Mouse (Mus musculus): Measurements from ENCODE around the gene Padi2.

The Padi2 gene

DNA sequence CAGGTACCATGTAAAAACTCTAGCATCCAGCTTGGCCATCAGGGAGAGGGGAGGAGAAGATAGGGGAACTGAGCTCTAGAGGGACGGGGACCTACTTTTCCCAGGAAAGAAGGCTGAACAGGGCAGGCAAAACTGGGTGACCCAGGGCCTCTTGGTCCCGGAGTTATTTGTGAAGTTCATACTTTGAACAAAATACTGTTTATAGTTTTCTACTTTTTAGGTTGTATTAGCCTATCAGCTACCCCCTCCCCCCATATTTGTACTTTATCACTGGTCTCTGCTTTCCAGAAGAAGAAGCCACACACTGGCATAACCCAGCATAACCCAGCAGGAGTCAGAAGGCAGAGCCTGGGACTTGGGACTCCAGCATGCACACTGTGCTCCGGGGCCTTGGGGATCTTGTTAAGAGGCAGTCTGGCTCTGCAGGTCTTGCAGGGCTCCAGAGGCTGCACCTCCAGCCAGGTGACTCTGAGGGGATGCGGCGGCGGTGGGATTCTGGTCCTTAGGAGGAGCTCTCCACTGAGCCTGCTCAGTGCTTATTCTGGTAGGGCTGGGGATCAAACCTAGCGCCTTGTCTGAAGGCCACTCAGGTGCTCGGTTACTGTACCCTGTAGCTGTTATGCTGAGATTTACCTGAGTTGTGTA is 25.0 kb upstream of the Padi2 start:
- no peak for DNase-seq (ENCODE audit: low read depth, low spot score)

DNA sequence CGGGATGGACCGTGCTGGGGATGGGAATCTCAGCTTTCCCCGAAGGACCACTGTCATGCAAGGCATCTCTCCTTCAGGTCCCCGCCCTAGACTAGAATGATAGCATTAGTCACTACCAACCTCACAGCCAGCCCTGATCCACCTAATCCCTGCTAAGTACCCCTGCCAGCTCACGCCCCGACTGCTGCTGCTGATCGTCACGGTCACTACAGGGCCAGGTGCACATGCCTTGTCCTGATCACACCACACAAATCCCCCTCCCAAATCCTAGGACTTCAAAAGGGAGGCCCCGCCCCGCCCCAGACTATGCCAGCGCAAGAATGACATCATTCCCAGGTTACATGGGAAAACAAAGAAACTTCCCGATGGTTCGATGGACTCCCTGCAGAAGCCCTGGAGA is 24.4 kb upstream of the Padi2 start:
- DNase-seq (ENCODE audit: low read depth, low spot score): peak; percentile 57

DNA sequence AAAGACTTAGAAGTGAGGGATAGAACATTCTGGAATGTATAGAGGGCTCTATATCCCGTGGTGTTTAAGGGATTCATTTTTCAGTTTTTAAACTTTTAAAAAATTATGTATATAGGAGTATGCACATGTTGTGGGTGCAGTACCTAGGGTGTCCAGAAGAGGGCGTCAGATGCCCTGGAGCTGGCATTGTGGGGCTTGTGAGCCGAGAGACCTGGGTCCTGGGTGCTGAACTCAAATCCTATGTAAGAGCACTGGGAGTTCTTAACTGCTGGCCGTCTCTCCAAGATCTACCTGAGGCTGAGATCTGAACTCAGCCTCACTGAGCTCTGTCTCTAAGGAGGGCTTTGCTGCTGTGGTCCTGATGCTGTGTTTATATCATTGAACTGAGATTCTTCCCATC is 23.8 kb upstream of the Padi2 start:
- DNase-seq (ENCODE audit: low read depth, low spot score): no peak

DNA sequence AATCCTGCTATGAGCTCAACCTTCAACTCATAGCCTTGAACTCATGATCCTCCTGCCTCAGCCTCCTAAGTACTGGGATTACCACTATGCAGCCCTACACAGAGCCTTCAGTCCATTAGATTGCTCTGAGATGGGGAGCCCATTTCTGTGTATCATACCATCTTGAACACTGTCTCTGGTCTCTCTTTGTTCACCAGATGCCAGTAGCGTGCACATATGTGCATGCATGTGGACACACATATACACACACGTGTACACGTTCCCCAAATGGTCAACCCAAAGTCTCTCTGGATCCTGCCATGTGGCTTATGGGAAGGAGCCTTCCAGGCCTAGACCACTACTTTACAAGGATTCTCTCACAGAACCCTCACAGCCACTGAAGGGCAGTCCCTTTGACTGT is 23.2 kb upstream of the Padi2 start:
- DNase-seq (ENCODE audit: low read depth, low spot score): no peak

DNA sequence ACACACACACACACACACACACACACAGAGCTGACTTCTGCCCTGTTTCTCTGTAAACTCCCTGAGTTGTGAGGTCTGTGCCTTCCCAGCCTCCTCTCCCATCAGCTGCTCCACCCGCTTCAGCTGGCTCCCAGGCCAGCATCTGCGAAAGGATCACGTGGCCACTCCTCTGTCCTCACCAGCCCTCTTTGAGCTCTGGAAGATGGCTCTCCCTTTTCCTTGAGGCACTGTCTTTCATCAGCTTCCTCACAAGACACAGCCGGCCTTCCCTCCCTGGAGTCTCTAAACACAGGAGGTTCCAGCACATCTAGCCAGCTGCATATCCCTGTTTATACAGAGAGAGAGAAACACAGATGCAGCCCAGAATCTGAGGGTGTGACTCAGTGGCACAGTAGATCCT is 22.3 kb upstream of the Padi2 start:
- no peak for DNase-seq (ENCODE audit: low read depth, low spot score)

DNA sequence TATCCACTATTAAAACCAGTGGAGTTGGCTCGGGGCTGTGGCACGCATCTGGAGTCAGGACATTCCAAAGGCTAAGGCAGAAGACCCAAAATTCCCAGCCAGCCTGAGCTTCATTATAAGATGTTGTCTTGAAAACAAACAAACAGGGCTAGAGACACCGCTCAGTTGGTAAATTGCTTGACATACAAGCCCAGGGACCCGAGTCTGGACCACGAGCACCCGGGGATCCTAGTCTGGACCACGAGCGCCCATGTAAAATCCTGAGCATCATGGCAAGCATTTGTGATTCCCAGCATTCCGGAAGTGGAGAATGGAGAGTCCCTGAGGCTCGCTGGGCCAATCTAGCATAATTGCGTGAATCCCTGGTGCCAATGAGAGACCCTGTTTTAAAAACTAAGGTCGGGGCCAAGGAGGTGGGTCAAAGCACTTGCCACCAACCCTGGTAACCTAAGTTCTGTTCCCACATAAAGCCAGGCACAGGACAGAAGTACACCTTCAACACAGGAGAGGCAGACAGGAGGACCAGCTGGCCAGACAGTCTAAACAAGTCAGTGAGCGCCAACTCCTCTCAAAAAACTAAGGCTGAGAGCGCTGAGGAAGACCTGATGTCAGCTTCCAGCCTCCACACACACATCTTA is 14.5 kb upstream of the Padi2 start:
- DNase-seq (ENCODE audit: low read depth, low spot score): no peak

DNA sequence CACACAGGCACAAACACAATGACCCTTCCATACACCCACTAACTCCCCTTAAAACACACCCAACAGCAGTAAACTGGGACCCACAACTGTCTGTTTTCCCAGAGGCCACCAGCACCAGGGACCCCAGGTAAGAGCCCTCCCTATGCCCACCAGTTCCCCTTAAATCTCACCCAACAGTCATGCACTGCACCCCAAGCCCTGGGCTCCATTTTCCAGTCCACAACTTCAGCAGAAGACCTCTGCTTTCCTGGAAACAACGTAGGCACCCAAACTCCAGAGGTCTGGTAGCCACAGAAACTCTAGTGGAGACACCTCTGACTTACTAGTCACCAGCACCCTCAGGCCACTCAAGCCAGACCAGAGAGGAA is 14.0 kb upstream of the Padi2 start:
- no peak for DNase-seq (ENCODE audit: low read depth, low spot score)

DNA sequence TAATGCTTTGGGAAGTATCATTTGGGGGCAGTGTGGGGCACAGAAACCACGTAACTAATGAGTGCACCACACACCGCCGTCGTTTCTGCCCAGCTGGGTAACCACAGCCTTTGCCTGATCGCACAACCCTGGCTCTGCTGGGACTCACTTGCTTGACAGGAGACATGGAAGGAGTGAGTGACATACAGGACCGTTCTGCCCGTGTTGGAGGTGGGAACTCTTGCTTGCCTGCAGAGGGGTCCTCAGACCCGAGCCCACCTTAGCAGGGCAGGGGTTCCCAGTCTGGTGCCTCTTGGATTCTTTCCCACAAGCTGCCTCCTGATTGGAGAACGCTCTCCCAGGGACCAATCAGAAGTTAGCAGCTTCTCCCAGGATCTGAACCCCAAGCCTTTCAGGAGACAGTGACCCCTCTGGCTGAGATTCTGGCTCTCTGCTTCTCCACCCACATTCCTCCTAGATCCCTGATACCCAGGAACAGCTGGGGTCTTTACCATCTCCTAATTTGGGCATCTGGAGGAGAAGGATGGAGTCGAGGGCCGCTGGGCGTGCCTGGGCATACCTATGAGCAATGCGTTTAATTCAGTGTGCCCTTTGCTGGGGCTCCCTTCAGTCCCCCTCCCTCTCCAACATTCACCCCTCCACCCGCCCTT is 1.2 kb upstream of the Padi2 start:
- DNase-seq (ENCODE audit: low read depth, low spot score): no peak

DNA sequence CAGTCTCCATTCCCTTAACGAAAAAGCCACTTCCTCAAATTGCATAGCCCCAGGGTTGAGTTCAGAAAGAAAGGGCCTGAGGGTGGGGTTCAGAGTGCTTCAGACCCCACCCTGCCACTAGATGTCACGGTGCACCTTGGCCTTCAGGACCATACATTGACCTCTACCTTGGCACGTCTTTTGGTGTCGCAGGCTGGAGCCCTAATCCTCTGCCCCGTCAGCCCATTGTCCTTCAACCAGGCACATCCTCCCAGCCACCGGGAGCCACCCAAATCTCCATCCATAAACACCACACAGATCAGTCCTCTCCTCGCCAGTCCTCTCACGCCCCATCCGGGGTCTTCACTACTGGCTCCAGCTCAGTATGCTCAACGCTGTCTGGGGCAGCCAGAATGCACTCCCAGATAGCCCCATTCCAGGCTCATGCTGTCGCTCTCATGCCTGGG is 695 bp upstream of the Padi2 start:
- DNase-seq (ENCODE audit: low read depth, low spot score): no peak

DNA sequence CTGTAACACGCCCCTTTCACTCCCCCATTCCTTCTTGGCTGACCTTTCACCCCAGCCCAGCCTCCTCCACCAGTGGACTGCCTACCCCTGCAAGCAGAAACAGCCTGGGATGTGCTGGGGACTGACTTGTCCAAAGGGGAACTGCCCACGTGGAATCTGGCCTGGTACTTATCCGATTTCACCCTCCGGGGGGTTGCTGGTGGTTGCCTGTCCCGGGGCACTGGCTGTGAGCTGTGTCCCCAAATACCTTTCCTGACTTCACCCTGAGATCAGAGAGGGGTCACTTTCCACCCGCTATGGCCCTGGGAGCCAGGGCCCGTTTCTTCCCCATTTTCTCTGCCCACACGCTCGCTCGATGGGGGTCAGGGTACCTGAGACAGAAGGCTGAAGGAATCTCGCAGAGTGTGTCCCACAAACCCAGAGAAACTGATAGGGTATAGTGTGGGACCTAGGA is 710 bp downstream of the Padi2 start:
- DNase-seq (ENCODE audit: low read depth, low spot score): no peak

DNA sequence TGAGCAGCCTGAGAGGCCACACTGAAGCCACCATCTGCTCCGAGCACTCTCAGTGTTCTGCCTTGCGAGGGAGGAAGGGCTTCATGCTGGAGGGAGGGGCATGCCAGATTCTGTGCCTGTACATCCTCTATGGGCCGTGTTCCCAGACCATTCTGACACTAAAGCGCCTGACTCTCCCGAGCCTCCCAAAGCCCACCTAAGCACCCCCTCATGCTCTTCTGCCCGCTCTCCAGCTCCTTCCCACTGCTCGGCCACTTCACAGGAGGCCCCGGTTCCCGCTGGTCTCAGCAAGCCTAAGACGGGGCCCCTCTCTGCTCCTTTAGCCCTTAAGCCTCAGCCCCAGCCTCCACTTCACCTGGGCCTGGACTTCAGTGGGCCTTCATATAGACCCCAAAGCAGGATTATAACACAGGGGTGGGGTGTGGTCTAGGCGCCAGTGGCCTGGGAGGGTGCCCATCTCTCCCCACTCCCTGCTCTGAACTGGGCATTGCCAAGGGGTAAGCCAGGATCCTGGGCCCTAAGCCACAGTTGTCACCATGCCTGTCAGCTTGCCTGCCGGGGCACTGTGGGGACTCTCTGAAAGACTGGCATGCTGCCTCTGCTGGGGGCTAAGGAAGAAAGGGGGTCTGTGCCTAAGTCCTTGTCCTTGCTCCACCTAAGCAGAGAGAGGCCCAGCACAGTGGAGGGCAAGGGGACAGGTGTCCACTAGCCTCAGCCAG is 1.3 kb downstream of the Padi2 start:
- no peak for DNase-seq (ENCODE audit: low read depth, low spot score)

DNA sequence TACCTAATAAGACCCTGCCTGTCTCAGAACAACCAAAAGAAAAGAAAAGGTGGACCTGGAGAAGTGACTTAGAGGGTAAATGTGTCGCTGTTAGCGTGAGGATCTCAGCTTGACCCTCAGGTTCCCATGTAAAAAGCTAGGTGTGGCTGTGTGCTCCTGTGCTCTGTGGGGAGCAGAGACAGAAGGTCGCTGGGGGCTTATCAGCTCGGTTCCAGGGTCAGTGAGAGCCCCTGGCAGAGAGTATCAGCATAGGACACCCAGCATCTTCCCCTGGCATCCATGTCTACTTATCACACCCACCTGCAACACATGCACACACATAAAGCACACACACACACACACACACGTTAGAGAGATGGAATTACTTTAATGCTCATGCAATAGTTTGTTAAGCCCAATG is 2.5 kb downstream of the Padi2 start:
- no peak for DNase-seq (ENCODE audit: low read depth, low spot score)

DNA sequence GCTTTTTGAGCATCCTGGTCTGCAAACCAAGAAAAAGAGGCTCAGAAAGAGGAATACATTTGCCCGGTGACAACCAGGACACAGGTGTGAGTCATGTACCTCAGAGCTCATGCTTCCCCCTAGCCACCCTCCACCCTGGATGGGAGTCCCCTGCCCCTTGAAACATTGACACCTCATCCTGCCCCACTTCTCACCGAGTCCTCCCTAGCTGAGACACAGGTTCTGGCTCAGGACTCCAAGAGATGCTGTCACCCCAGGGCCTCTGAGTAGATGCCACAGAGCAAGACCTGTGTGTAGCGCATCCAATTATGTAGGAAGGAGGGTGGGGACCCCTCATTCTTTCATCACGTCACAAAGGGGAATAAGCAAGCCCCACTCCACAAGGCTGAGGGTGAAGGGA is 3.4 kb downstream of the Padi2 start:
- DNase-seq (ENCODE audit: low read depth, low spot score): no peak

DNA sequence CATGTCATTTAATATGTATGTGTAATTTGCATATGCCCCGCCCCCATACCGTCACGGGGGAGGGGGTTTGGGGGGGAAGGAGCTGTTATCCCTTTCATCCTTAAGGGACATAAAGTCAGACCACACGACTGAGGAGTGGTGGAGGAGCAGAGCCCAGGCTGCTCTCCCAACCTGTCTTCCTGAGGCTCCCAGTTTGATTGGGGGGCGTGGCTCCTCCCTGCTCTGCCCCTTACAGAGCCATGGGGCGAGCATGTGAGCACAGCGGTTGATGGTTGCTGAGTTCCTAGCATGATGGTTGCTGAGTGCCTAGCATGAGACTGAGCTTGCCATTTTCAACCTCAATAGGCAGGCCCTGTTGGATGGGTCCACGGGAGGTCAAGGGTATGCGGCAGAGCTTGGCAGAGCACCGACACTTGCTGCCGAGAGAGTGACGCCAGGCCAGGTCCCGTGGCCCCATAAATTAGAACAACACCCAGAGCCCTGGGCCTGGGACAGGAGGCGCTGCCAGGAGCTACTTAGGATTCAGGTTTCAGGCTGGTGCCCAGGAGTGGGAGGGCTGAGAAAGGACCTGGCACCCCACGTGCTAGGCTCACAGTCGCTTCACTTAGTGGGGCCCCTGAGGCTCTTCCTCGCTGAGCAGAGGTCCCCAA is 4.6 kb downstream of the Padi2 start:
- no peak for DNase-seq (ENCODE audit: low read depth, low spot score)

DNA sequence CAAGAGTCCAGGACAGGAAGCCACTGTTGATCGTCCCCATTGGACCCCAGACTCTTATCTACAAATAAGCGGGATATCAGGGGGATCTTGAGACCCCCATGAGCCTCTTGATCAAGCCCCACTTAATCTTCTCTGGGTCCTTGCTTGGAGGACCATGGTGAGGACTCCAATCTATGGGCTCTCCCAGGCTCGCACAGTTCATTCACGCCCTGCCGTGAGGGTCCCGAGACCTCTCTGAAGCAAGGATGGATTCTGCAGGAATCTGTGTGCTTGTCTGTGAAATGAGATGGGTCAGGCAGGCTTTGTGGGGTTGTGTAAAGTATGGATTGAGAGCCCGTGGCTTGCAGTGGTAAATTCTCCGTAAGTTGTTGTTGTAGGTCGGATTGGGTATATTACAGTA is 5.3 kb downstream of the Padi2 start:
- no peak for DNase-seq (ENCODE audit: low read depth, low spot score)

DNA sequence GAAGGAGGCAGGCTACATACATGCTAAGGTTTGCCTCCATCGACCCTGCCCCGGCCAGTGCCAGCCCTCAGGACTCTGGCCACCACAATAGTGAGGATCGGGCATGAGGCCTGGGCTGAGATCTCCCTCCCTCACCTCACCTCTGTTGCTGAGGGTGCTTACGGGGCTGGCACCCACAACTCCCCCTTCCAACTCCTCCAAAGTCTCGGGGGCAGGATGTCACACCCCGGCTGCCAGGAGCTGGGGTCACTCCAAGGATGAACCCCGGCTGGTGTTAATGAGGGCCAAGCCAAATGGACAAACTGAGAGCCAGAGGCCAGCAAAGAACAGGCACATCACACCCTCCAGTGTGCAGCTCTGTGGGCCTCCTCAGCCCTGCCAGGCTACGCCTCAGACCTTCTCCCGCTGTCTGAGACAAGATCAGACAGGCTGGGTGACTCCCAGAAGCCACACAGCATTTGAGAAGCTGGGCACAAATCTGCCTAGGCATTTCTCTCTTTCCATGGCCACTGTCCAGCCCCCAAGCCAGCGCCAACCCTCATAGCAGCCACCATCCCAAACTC is 6.2 kb downstream of the Padi2 start:
- no peak for DNase-seq (ENCODE audit: low read depth, low spot score)

DNA sequence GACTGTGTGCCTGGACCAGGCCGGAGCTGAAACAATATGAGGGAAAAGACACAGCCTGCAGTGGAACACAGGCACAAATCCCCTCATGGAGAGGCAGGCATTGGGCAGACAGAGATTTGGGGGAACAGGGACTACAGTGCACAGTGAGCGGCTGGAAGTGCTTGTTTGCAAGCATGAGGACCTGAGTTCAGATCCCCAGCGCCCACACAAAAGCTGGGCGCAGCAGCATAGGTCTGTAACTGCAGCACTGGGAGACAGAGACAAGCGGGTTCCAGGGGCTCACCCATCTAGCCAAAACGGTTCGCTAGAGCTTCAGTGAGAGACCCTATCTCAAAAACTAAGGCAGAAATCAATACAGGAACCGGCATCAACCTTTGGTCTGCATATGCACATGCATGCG is 7.4 kb downstream of the Padi2 start:
- DNase-seq (ENCODE audit: low read depth, low spot score): no peak

DNA sequence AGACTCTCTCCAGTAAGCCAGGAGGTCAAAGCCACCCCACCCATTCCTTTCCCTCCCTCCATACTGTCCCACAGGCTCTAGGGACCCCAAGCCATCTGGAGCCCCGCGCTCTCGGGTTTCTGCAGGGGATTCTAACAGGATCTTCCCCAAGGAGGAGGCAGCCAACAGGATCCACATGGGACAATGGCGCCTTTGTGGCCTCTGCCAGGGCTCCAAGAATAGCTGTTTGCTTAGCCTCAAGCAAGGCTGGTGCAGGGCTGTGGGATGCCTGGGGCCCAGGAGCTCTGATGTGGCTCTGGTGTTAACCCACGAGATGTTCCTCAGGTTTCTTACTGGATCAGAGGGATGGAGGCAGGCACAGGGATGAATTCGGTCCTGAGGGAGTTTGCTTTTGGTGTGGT is 8.6 kb downstream of the Padi2 start:
- no peak for DNase-seq (ENCODE audit: low read depth, low spot score)

DNA sequence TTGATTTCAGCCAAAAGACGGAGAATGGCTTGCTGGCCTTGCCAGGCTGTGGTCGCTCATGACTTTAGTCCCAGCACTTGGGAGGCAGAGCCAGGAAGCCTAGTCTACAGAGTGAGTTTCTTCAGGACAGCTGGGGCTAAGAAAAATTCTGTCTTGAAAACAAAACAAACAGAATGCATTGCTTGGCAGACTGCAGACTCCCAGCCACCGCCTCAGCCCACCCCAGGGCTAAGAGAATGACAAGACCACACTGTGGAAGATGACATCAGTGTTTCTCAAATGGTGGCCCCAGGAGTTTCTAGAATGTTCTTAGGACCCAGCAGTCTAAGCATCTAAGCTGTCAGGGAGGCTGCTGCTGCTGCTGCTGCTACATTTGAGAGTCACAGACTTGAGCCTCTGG is 9.1 kb downstream of the Padi2 start:
- DNase-seq (ENCODE audit: low read depth, low spot score): no peak

DNA sequence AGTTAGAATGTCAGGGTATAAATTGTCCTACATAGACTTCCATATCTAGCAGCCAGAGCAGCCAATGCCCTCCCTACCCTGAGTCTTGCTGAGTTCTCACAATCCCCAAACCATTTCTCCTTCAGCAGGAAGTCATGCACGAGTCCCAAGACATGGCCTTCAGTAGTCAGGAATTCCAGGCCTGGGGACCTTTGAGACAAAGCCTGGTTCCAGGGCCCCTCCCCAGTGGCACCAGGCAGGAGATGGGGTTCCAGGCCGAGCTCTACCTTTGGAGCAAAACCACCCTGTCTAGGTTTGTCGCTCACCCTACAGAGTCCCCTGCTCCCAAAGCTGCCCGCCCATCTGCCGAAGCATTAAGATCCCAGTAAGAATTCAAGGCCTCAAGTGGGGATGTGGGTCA is 10.2 kb downstream of the Padi2 start:
- DNase-seq (ENCODE audit: low read depth, low spot score): no peak

DNA sequence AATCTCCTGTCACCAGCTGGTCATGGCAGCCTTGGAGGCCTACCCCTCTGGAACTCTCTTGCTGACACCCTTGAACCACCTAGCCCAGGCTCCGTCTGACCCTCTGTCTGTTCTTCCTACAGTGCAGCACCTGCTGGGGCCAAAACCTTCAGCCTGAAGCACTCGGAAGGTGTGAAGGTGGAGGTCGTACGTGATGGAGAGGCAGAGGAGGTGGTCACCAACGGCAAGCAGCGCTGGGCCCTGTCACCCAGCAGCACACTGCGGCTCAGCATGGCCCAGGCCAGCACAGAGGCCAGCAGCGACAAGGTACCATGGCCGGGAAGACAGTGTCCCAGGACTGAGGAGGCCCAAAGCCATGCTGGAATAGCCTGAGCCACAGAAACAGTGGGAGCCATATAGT is 11.3 kb downstream of the Padi2 start:
- no peak for DNase-seq (ENCODE audit: low read depth, low spot score)

Measured in retina, postnatal 7 days (tissue).